Mouse (Mus musculus): ENCODE measurements around the gene Gata2. TPM values are rescaled to one million over a fixed set of nuclear protein-coding genes. Genes with fewer than 3 reads are reported as not detected.

The Gata2 gene
- 3.3 and 3.4 TPM in 2 replicates for polyA plus RNA-seq (2015; fragmentation: Nextera tagmentation; extraction: Ambion mirVana)

DNA sequence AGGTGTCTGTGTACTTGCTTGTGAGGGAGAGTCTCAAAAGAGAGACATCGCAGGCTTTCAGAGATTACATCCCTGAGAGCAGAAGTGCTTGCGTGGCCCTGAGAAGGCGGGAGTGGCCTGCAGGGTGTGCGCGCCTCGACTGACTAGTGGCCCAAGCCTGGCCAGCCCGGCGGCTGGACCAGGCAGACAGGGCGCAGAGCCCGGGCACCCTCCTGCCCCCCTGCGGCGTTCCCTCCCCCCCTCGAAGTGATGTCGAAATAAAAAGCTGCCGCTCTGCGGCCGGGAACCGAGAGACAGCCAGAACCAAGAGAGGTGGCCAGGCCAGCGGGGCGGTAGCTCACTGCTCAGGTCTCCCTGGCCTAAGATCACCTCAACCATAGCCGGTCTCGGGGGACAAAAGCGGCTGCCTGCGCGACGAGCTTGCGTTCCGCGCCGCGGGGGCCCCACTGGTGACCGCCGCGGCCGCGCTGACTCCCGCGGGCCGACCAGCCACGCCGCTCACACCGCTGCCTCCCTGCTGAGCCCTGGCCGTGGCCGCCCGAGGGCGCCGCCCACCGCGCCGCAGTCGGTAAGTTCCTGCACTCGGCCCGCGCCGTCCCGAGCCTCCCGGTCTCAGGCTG lies at the start of gene Gata2:
Gene Gata2 (plus strand): TSS at position 459 of the 620 bp plus-strand sequence.
- peak; percentile 48 for TF ChIP-seq CTCF (IDR thresholded peaks at IDR 0.05; ENCODE audit: low read depth)
- no peak for TF ChIP-seq EP300 (optimal IDR thresholded peaks at IDR 0.05)
- ATAC-seq (ENCODE audit: low FRiP score, low TSS enrichment) (no peak), DNase-seq (ENCODE audit: low spot score) (peak; percentile 54)
- no peak within 1 kb of the TSS for H3K27ac ChIP-seq (replicated peaks)
- no peak within 1 kb of the TSS for H3K9ac ChIP-seq (ENCODE audit: low read length)
- peaks cover 4% of the 10 kb centered on the region for H3K4me1 ChIP-seq (replicated peaks; ENCODE audit: control insufficient read depth, insufficient read depth)
- peak within 1 kb of the TSS; percentile 52 for H3K4me2 ChIP-seq (replicated peaks; ENCODE audit: low read depth)
- 2% methylated on average over 52 of the region's 57 CpGs for WGBS
- no peaks in the 10 kb centered on the region for H3K36me3 ChIP-seq (ENCODE audit: control insufficient read depth, insufficient read depth, low read length)
- H3K4me3 ChIP-seq (ENCODE audit: low read depth, low read length) = peak within 1 kb of the TSS; percentile 38
- no peaks in the 10 kb centered on the region for H3K9me3 ChIP-seq (ENCODE audit: control insufficient read depth, low read length)
- peaks cover 46% of the 10 kb centered on the region for H3K27me3 ChIP-seq (ENCODE audit: control insufficient read depth, insufficient read depth, low read length)

DNA sequence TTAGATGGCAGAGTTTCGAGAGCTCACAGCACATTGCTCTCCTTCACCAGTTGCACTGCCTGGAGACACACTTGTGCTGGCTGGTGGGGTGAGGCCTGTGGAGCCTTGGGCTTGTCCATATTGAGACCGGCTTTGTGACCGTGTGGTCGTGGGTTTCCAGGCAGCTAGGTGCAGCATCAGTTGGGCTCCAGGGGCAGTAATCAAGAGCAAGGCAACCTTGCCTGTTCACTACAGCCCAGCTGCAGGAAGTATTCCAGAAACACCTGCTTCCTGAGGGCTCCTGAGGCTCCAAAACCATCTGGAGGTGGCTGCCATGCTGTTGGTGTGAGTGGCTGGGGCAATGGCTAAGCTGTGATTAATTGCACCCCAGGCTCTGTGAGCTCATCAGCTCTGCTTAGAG lies 47.9 kb upstream of the Gata2 start:
- Histone ChIP-seq H3K4me2 (replicated peaks; ENCODE audit: low read depth) (no peak overlapping the region), H3K36me3 (ENCODE audit: control insufficient read depth, insufficient read depth, low read length) (no peaks in the 10 kb centered on the region), H3K9me3 (ENCODE audit: control insufficient read depth, low read length) (no peaks in the 10 kb centered on the region), H3K4me3 (ENCODE audit: low read depth, low read length) (no peak overlapping the region), H3K27me3 (ENCODE audit: control insufficient read depth, insufficient read depth, low read length) (no peaks in the 10 kb centered on the region), H3K4me1 (replicated peaks; ENCODE audit: control insufficient read depth, insufficient read depth) (no peaks in the 10 kb centered on the region), H3K9ac (ENCODE audit: low read length) (no peak overlapping the region), H3K27ac (replicated peaks) (no peak overlapping the region)
- no peak for TF ChIP-seq EP300 (optimal IDR thresholded peaks at IDR 0.05)
- TF ChIP-seq CTCF (IDR thresholded peaks at IDR 0.05; ENCODE audit: low read depth) = no peak
- no peak for DNase-seq (ENCODE audit: low spot score)
- no peak for ATAC-seq (ENCODE audit: low FRiP score, low TSS enrichment)
- 67% methylated on average over 4 of the region's 4 CpGs for WGBS

- TF ChIP-seq CTCF (IDR thresholded peaks at IDR 0.05; ENCODE audit: low read depth) = no peak
- no peak for TF ChIP-seq EP300 (optimal IDR thresholded peaks at IDR 0.05)
- Histone ChIP-seq H3K27ac (replicated peaks) (no peak overlapping the region), H3K9me3 (ENCODE audit: control insufficient read depth, low read length) (no peaks in the 10 kb centered on the region), H3K36me3 (ENCODE audit: control insufficient read depth, insufficient read depth, low read length) (no peaks in the 10 kb centered on the region), H3K27me3 (ENCODE audit: control insufficient read depth, insufficient read depth, low read length) (no peaks in the 10 kb centered on the region), H3K4me1 (replicated peaks; ENCODE audit: control insufficient read depth, insufficient read depth) (no peaks in the 10 kb centered on the region), H3K4me2 (replicated peaks; ENCODE audit: low read depth) (no peak overlapping the region), H3K9ac (ENCODE audit: low read length) (no peak overlapping the region), H3K4me3 (ENCODE audit: low read depth, low read length) (no peak overlapping the region)
- ATAC-seq (ENCODE audit: low FRiP score, low TSS enrichment) = no peak
- 78% methylated on average over 8 of the region's 8 CpGs for WGBS
- no peak for DNase-seq (ENCODE audit: low spot score)
Measured at GRCm38 (mm10) chr6:88146576-88146975, 47.1 kb upstream of the Gata2 start.

- 68% methylated on average over 16 of the region's 16 CpGs for WGBS
- DNase-seq (ENCODE audit: low spot score) (no peak), ATAC-seq (ENCODE audit: low FRiP score, low TSS enrichment) (peak; percentile 34; the same call in 1 of the 2 replicates)
- Histone ChIP-seq H3K4me1 (replicated peaks; ENCODE audit: control insufficient read depth, insufficient read depth) (no peaks in the 10 kb centered on the region), H3K9ac (ENCODE audit: low read length) (no peak overlapping the region; the same call in 1 of the 2 replicates), H3K27ac (replicated peaks) (no peak overlapping the region), H3K4me3 (ENCODE audit: low read depth, low read length) (no peak overlapping the region), H3K9me3 (ENCODE audit: control insufficient read depth, low read length) (no peaks in the 10 kb centered on the region), H3K36me3 (ENCODE audit: control insufficient read depth, insufficient read depth, low read length) (no peaks in the 10 kb centered on the region), H3K27me3 (ENCODE audit: control insufficient read depth, insufficient read depth, low read length) (no peaks in the 10 kb centered on the region), H3K4me2 (replicated peaks; ENCODE audit: low read depth) (no peak overlapping the region)
- TF ChIP-seq EP300 (optimal IDR thresholded peaks at IDR 0.05) = no peak
- no peak for TF ChIP-seq CTCF (IDR thresholded peaks at IDR 0.05; ENCODE audit: low read depth)
Measured at GRCm38 (mm10) chr6:88147411-88148003, 46.2 kb upstream of the Gata2 start.

DNA sequence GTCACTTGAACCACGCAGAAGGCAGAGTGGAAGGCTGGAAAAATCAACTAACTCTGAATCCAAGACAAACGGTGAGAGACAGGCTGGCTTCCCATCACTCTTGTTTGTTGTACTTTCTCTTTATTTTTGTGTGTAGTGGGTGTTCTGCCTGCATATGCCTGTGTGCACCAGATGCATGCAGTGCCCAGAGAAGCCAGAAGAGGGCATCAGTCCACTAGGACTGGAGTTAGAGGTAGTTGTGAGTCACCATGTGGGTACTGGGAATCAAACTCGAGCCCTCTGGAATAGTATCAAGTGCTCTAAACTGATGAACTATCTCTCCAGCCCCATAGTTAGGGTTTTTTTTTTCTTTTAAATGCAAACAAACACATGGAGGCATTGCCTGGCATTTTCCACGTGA lies 42.4 kb upstream of the Gata2 start:
- no peak overlapping the region for H3K27ac ChIP-seq (replicated peaks)
- no peak overlapping the region for H3K4me3 ChIP-seq (ENCODE audit: low read depth, low read length)
- no peak overlapping the region for H3K4me2 ChIP-seq (replicated peaks; ENCODE audit: low read depth)
- no peak for DNase-seq (ENCODE audit: low spot score)
- no peak overlapping the region for H3K9ac ChIP-seq (ENCODE audit: low read length)
- WGBS = 73% methylated on average over 4 of the region's 4 CpGs
- no peaks in the 10 kb centered on the region for H3K36me3 ChIP-seq (ENCODE audit: control insufficient read depth, insufficient read depth, low read length)
- TF ChIP-seq CTCF (IDR thresholded peaks at IDR 0.05; ENCODE audit: low read depth) (peak; percentile 45), EP300 (optimal IDR thresholded peaks at IDR 0.05) (no peak)
- no peaks in the 10 kb centered on the region for H3K27me3 ChIP-seq (ENCODE audit: control insufficient read depth, insufficient read depth, low read length)
- no peak for ATAC-seq (ENCODE audit: low FRiP score, low TSS enrichment)
- H3K4me1 ChIP-seq (replicated peaks; ENCODE audit: control insufficient read depth, insufficient read depth) = no peaks in the 10 kb centered on the region
- no peaks in the 10 kb centered on the region for H3K9me3 ChIP-seq (ENCODE audit: control insufficient read depth, low read length)

DNA sequence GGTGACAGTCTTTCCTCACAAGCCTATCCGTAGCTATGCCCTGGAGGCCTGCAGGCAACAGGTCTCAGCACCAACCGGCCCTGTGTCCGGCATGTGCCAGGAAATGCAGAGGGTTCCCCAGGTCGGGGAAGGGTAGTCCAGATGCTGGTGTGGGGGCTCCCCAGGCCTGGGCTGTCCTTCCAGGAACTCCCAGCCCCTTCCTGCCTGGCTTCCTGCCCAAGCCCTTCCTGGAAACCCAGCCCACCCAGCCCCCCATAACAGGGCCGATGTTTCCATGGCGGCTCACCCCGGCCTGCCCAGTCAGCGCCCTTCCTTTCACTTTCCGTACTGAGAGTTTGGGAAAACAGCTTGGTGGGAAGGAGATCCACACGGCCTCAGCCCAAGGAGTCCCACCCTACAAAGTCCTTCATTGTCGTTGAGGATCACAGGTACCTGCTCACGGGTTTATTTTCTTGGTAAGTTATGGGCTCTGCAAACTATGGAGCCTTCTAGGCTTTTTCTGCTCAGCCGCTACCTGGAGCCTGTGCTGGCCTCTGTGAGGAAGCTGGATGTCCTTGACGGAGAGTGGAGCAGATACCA lies 41.5 kb upstream of the Gata2 start:
- no peak overlapping the region for H3K27ac ChIP-seq (replicated peaks)
- H3K9me3 ChIP-seq (ENCODE audit: control insufficient read depth, low read length) = no peaks in the 10 kb centered on the region
- no peak overlapping the region for H3K9ac ChIP-seq (ENCODE audit: low read length)
- 74% methylated on average over 14 of the region's 14 CpGs for WGBS
- no peak overlapping the region for H3K4me3 ChIP-seq (ENCODE audit: low read depth, low read length)
- H3K36me3 ChIP-seq (ENCODE audit: control insufficient read depth, insufficient read depth, low read length) = no peaks in the 10 kb centered on the region
- ATAC-seq (ENCODE audit: low FRiP score, low TSS enrichment) (peak; percentile 48; the same call in 1 of the 2 replicates), DNase-seq (ENCODE audit: low spot score) (no peak)
- no peaks in the 10 kb centered on the region for H3K27me3 ChIP-seq (ENCODE audit: control insufficient read depth, insufficient read depth, low read length)
- no peaks in the 10 kb centered on the region for H3K4me1 ChIP-seq (replicated peaks; ENCODE audit: control insufficient read depth, insufficient read depth)
- H3K4me2 ChIP-seq (replicated peaks; ENCODE audit: low read depth) = no peak overlapping the region
- TF ChIP-seq CTCF (IDR thresholded peaks at IDR 0.05; ENCODE audit: low read depth) = no peak
- TF ChIP-seq EP300 (optimal IDR thresholded peaks at IDR 0.05) = no peak

Data from stomach, postnatal 0 days (tissue).